Mouse (Mus musculus): ENCODE measurements around the gene Itga4.

The Itga4 gene

GRCm38 (mm10) chr2:79266480-79266879 is 11.3 kb downstream of the Itga4 start:
- no peak for DNase-seq (ENCODE audit: low spot score)

GRCm38 (mm10) chr2:79267181-79267580 is 12.0 kb downstream of the Itga4 start:
- DNase-seq (ENCODE audit: low spot score): no peak

GRCm38 (mm10) chr2:79268863-79269262 is 13.6 kb downstream of the Itga4 start:
- DNase-seq (ENCODE audit: low spot score): no peak

- DNase-seq (ENCODE audit: low spot score): no peak
These were observed 14.9 kb downstream of the Itga4 start for GRCm38 (mm10) chr2:79270034-79270535.

GRCm38 (mm10) chr2:79271838-79272237 is 16.6 kb downstream of the Itga4 start:
- DNase-seq (ENCODE audit: low spot score): no peak

- no peak for DNase-seq (ENCODE audit: low spot score)
These were observed 23.4 kb downstream of the Itga4 start for GRCm38 (mm10) chr2:79278581-79278980.

- no peak for DNase-seq (ENCODE audit: low spot score)
These were observed 29.0 kb downstream of the Itga4 start for GRCm38 (mm10) chr2:79284206-79284605.

GRCm38 (mm10) chr2:79290149-79290548 is 34.9 kb downstream of the Itga4 start:
- DNase-seq (ENCODE audit: low spot score): no peak

GRCm38 (mm10) chr2:79291922-79292321 is 36.7 kb downstream of the Itga4 start:
- DNase-seq (ENCODE audit: low spot score): no peak

- no peak for DNase-seq (ENCODE audit: low spot score)
These were observed 37.2 kb downstream of the Itga4 start for GRCm38 (mm10) chr2:79292431-79292830.

GRCm38 (mm10) chr2:79302398-79302797 is 47.2 kb downstream of the Itga4 start:
- DNase-seq (ENCODE audit: low spot score): no peak

GRCm38 (mm10) chr2:79307549-79307948 is 52.3 kb downstream of the Itga4 start:
- DNase-seq (ENCODE audit: low spot score): no peak

GRCm38 (mm10) chr2:79309454-79310118 is 54.4 kb downstream of the Itga4 start:
- no peak for DNase-seq (ENCODE audit: low spot score)

GRCm38 (mm10) chr2:79312499-79312898 is 57.3 kb downstream of the Itga4 start:
- no peak for DNase-seq (ENCODE audit: low spot score)

GRCm38 (mm10) chr2:79315108-79315507 is 59.9 kb downstream of the Itga4 start:
- DNase-seq (ENCODE audit: low spot score): no peak

- no peak for DNase-seq (ENCODE audit: low spot score)
These were observed 61.1 kb downstream of the Itga4 start for GRCm38 (mm10) chr2:79316182-79316880.

- no peak for DNase-seq (ENCODE audit: low spot score)
These were observed 72.9 kb downstream of the Itga4 start for GRCm38 (mm10) chr2:79328079-79328478.

- DNase-seq (ENCODE audit: low spot score): no peak
These were observed 79.4 kb downstream of the Itga4 start for GRCm38 (mm10) chr2:79334661-79335060.

- no peak for DNase-seq (ENCODE audit: low spot score)
These were observed 80.9 kb downstream of the Itga4 start for GRCm38 (mm10) chr2:79336141-79336540.

- no peak for DNase-seq (ENCODE audit: low spot score)
These were observed 83.8 kb downstream of the Itga4 start for GRCm38 (mm10) chr2:79339003-79339402.

GRCm38 (mm10) chr2:79343115-79343514 is 87.9 kb downstream of the Itga4 start:
- no peak for DNase-seq (ENCODE audit: low spot score)

- no peak for DNase-seq (ENCODE audit: low spot score)
These were observed 96.2 kb downstream of the Itga4 start for GRCm38 (mm10) chr2:79351179-79352099.
